Mouse (Mus musculus): ENCODE measurements around the gene AW209491.

The AW209491 gene

GRCm38 (mm10) chr13:14629726-14630641 lies at the start of gene AW209491:
Gene AW209491, plus strand, starts transcription at chr13:14630154.
- DNase-seq (ENCODE audit: low read depth, low spot score), result peak; percentile 91

- no peak for DNase-seq (ENCODE audit: low read depth, low spot score)
Observed at GRCm38 (mm10) chr13:14580392-14580791, 49.6 kb upstream of the AW209491 start.

GRCm38 (mm10) chr13:14602744-14603143 lies 27.2 kb upstream of the AW209491 start:
- no peak for DNase-seq (ENCODE audit: low read depth, low spot score)

- no peak for DNase-seq (ENCODE audit: low read depth, low spot score)
Observed at GRCm38 (mm10) chr13:14607616-14608015, 22.3 kb upstream of the AW209491 start.

DNA sequence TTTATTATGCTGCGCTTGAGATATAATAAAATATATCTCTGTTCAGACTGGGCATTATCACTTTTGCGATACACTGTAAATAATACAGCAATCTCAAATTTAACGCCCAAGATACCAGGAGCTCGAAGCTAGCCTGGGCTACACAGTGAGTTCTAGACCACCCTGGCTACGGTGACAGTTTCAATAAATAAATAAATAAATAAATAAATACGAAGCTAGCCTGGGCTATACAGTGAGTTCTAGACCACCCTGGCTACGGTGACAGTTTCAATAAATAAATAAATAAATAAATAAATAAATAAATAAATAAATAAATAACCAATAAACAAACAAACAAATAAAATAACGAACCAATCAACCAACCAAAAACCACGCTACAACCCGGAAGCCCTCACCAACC lies 17.5 kb upstream of the AW209491 start:
- DNase-seq (ENCODE audit: low read depth, low spot score), result no peak

DNA sequence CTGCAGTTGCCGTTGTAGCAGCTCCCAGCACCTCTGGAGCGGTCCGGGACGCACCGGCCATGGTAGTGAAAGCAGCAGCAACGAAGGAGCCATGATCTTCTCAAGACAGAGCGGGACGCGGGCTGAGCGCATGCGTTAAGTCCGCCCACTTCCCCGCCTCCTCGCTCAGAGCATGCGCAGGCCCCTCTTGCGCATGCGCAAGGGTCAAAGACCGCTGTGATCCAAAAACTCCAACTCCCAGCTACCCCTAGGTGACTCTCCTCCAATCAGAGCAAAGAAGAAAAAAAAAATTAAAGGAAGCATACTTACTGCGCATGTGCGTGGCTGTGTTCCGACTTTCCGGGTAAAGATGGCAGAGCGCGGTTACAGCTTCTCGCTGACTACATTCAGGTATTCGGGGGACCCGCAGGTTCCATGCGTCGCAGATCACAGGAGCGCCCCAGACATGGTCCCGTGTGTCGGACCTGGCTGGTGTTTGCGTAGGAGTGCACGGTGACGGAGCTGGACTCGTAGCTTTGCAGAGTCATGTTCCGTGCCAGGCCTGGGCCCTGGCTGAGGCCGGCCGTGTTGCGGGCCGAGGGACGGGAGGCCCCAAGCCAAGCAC lies 16.9 kb upstream of the AW209491 start, which contains the start of the genes Mrpl32 and Psma2:
Gene Mrpl32 (minus strand): TSS at position 240 of the 604 bp plus-strand sequence.
Gene Psma2 (plus strand): TSS at position 315 of the 604 bp plus-strand sequence.
- peak; percentile 100 for DNase-seq (ENCODE audit: low read depth, low spot score)

GRCm38 (mm10) chr13:14613553-14613952 lies 16.4 kb upstream of the AW209491 start:
- DNase-seq (ENCODE audit: low read depth, low spot score), result no peak

DNA sequence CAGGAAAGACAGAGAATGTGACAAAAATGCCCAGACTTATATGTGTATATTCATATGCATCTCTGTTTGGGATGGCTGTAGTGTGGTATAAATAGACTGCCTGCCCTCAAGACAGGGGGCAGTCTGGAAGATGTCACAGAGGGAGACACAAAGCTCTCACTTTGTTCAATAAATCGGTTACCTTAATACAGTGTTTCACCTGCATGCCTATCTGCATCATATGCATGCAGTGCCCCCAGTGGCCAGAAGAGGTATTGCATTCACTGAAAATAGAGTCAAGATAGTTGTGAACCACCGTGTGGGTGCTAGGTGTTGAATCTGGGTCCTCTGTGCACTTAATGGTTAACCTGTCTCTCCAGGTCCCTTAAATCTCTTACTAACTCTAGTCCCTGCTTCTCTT lies 11.2 kb upstream of the AW209491 start:
- DNase-seq (ENCODE audit: low read depth, low spot score), result no peak

- DNase-seq (ENCODE audit: low read depth, low spot score), result no peak
Observed at GRCm38 (mm10) chr13:14639998-14640397, 10.0 kb downstream of the AW209491 start.

DNA sequence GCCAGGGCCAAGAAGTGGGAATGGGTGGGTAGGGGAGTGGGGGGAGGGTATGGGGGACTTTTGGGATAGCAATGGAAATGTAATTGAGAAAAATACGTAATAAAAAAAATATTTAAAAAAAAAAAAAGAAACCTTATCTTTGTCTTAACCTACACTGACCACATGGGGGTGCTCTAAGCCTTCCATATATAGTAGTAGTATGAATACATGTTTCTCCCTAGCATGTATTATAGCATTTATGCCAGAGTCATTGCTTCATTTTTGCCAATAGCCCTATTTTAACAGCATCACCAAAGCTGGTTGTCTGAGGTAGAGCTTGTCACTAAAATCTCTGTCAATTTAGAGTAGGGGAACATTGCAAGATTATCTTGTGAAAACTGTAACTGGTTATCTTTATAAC lies 19.3 kb downstream of the AW209491 start:
- DNase-seq (ENCODE audit: low read depth, low spot score), result no peak

DNA sequence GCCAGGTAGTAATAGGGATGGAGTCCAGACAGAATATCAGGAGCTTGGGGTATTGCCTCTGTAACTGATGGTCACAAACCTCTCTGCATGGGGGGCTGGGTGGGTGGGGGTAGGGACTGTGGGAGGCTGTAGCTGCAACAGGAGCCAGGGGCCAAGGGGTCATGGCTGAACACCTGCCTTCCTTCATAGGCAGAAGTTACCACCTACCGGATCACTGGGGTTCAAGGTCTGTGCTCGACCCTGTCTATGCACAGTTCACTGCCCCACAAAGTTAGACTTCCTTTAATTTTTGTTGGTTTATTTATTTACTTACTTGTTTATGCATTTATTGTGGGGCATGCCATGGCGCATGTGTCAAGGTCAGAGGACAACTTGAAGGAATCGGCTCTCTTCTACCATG lies 37.2 kb downstream of the AW209491 start:
- no peak for DNase-seq (ENCODE audit: low read depth, low spot score)

GRCm38 (mm10) chr13:14670342-14670741 lies 40.4 kb downstream of the AW209491 start:
- DNase-seq (ENCODE audit: low read depth, low spot score), result no peak
